Mouse (Mus musculus) forebrain, embryonic 12.5 days (tissue): Measurements from ENCODE around the gene Stat4. TPM values are rescaled to one million over a fixed set of nuclear protein-coding genes. Genes with fewer than 3 reads are reported as not detected.
"Not testable (repeated sequence)": the region's sequence is repeated elsewhere in the genome, so short reads cannot be mapped to it uniquely, and the experiment has no call there.

Experiments used
- ATAC-seq: fragments of 200-750 bp; cut with Nextera tagmentation; 2 replicates; pipeline ENCODE4 v1.8.0; 2017; ENCODE audit warnings: moderate TSS enrichment; ENCODE audit not compliant: low FRiP score
- H3K27ac ChIP-seq: fragments of 300-500 bp; sonication (generic); 2 replicates; pipeline ENCODE4 v1.5.1; 2016; ENCODE audit warnings: mild to moderate bottlenecking
- H3K27me3 ChIP-seq: fragments of 300-500 bp; sonication (generic); 2 replicates; pipeline ENCODE4 v1.6.1; 2016; ENCODE audit warnings: mild to moderate bottlenecking
- H3K36me3 ChIP-seq: fragments of 300-500 bp; sonication (generic); replicated peaks from 2 replicates; pipeline ENCODE4 v1.6.1; 2016; ENCODE audit warnings: mild to moderate bottlenecking
- H3K4me1 ChIP-seq: fragments of 300-500 bp; sonication (generic); 2 replicates; pipeline ENCODE4 v1.6.1; 2016
- H3K4me2 ChIP-seq: fragments of 300-500 bp; sonication (generic); 2 replicates; pipeline ENCODE4 v1.6.1; 2016; ENCODE audit warnings: mild to moderate bottlenecking, moderate library complexity
- H3K4me3 ChIP-seq: fragments of 300-500 bp; sonication (generic); replicated peaks from 2 replicates; pipeline ENCODE4 v1.5.1; 2016; ENCODE audit warnings: mild to moderate bottlenecking
- H3K9ac ChIP-seq: fragments of 300-500 bp; sonication (generic); 2 replicates; pipeline ENCODE4 v1.6.1; 2016; ENCODE audit warnings: mild to moderate bottlenecking
- H3K9me3 ChIP-seq: fragments of 300-500 bp; sonication (generic); 2 replicates; pipeline ENCODE4 v1.6.1; 2016
- WGBS: fragments of 180-500 bp; shearing (Covaris S2); methylation state at CpG from one replicate; pipeline ENCODE4 v1.1.7; 2016; 5-methylcytosine and 5-hydroxymethylcytosine counted together
- polyA plus RNA-seq: library from polyadenylated mRNA; unstranded; fragments of >200 nt; fragmentation: Nextera tagmentation; extraction: Ambion mirVana; gene quantifications from 2 replicates; pipeline ENCODE4 v1.2.1, GENCODE M21; 2016

Gene Stat4
- polyA plus RNA-seq, 1 experiment from 2014 or later: 7.0 TPM

DNA sequence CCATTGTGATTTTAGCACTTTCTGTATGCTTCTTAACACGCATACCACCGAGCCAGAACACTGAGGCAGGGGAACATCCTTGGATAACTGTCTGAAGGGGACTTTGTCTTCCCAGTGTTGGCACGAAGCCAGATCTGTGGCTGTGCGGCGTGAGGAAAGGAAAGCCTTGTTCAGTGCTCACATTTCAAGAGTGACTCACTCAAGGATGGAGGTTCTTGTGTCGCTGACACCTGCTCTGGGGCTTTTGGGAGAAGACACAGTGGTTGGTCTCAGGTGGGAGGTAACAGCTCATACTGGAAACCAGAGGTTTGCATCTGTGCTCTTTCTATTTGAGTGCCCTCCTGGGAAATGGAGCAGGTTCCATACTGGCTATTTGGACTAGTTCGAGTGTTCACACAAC is 52.2 kb downstream of the Stat4 start:
- WGBS: 64% methylated on average over 7 of the region's 7 CpGs

DNA sequence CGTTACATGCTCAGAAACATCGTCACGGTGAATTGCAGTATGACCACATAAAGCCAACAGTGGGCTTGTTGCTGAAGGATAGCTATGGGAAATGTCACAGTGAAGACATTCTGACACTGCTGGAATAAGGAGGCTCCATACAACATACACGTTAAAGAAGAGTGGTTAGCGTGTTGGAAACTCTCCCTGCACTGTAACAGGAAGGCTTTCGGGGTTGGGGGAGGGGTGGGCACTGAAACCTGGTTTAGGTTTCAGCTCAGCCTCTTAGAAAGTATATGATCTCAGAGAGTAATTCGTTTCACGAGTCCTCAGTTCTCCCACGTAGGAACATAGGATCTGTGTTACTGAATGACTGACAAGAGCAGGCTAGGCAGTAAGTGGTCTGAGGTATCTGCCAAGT is 52.7 kb downstream of the Stat4 start:
- H3K27ac ChIP-seq: no peak overlapping the region
- no peak overlapping the region for H3K9ac ChIP-seq
- H3K4me3 ChIP-seq: no peak overlapping the region
- no peak for ATAC-seq
- H3K4me1 ChIP-seq: peaks cover 3% of the 10 kb centered on the region; the same call in 1 of the 2 replicates
- 82% methylated on average over 9 of the region's 9 CpGs for WGBS
- H3K36me3 ChIP-seq: no peaks in the 10 kb centered on the region
- H3K9me3 ChIP-seq: no peaks in the 10 kb centered on the region
- H3K4me2 ChIP-seq: no peak overlapping the region
- no peaks in the 10 kb centered on the region for H3K27me3 ChIP-seq

More for the DNA sequence above, 52.2 kb downstream of the Stat4 start:
- Histone ChIP-seq H3K27me3 (no peaks in the 10 kb centered on the region), H3K4me3 (no peak overlapping the region), H3K9ac (no peak overlapping the region), H3K4me2 (no peak overlapping the region), H3K27ac (no peak overlapping the region), H3K4me1 (peaks cover 3% of the 10 kb centered on the region; the same call in 1 of the 2 replicates), H3K9me3 (no peaks in the 10 kb centered on the region), H3K36me3 (no peaks in the 10 kb centered on the region)
- 0 out of 2 replicates have a peak, but pooled peaks have one; percentile 20 for ATAC-seq

DNA sequence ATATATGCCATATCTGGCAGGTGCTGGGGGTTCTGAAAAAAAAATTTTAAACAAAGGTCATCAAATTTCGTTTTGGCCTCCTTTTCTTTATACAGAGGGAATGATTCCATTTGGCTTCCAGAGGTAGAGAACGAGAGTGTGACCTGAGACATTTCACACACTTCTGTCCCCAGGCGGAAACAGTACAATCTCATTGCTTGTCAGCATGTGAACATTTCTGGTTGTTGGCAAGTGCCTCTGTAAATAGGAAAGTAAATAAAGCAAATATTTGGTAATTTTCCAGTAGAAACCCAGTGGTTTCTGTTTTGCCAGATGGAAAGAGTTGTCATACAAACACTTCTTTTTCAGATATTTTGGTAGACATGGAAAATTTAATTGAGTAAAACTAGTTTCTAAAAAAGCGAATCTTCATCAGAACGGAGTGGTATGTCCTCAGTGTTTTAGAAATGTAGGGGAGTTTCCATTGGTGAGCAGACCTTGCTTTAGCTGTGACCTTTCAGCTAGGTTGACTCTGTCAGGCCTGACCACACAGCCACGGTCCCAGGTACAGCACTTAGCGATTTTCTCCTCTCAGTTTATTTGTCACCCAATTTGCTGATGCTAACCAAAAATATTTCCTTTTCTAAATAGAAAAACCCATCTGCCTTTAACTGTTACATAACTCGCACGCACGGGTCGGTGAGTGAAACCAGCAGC is 53.6 kb downstream of the Stat4 start:
- Histone ChIP-seq H3K9me3 (no peaks in the 10 kb centered on the region), H3K27ac (no peak overlapping the region), H3K36me3 (no peaks in the 10 kb centered on the region), H3K4me3 (no peak overlapping the region), H3K27me3 (no peaks in the 10 kb centered on the region), H3K4me2 (no peak overlapping the region), H3K4me1 (peaks cover 3% of the 10 kb centered on the region; the same call in 1 of the 2 replicates), H3K9ac (no peak overlapping the region)
- WGBS: 88% methylated on average over 11 of the region's 11 CpGs
- ATAC-seq: no peak

DNA sequence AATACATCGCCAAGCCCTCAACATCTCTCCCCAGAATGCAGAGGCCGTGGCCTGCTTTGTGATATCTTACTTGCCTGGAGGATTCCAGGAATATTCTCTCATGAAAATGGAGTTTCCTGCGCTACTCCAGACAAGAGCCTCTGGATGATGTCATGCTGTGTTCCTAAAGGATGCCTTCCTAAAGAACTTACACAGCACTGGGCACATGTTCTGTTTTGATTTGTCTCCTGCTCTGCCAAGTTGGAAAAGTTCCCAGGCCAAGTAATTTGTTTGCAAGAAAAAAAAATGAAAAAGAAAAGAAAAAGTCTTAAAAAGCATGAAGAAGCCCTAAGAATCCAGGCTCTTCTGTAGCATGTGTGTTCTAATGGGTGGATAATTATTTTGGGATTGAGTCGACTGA is 56.2 kb downstream of the Stat4 start:
- Histone ChIP-seq H3K4me2 (no peak overlapping the region), H3K27me3 (no peaks in the 10 kb centered on the region), H3K4me3 (no peak overlapping the region), H3K4me1 (peaks cover 3% of the 10 kb centered on the region; the same call in 1 of the 2 replicates), H3K9ac (no peak overlapping the region), H3K36me3 (no peaks in the 10 kb centered on the region), H3K9me3 (no peaks in the 10 kb centered on the region), H3K27ac (0 out of 2 replicates have a peak overlapping the region, but pooled peaks have one; percentile 6)
- no peak for ATAC-seq
- 56% methylated on average over 4 of the region's 4 CpGs for WGBS

DNA sequence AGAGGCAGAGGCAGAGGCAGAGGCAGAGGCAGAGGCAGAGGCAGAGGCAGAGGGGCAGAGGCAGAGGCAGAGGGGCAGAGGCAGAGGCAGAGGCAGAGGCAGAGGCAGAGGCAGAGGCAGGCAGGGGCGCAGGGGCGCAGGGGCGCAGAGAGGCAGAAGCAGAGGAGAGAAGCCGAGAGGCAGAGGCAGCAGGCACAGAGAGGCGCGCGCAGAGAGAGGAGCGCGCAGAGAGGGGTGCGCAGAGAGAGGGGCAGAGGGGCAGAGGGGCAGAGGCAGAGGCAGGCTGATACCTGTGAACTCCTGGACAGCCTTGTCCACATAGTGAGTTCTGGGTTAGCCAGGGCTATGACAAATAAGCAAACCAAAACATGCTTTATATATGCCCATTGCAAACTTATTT is 59.9 kb downstream of the Stat4 start:
- not testable (repeated sequence) for H3K4me2 ChIP-seq, H3K36me3 ChIP-seq, H3K9ac ChIP-seq, H3K27ac ChIP-seq, H3K9me3 ChIP-seq, H3K4me3 ChIP-seq, H3K4me1 ChIP-seq, H3K27me3 ChIP-seq, ATAC-seq
- over 99% methylated on average over 10 of the region's 10 CpGs for WGBS

DNA sequence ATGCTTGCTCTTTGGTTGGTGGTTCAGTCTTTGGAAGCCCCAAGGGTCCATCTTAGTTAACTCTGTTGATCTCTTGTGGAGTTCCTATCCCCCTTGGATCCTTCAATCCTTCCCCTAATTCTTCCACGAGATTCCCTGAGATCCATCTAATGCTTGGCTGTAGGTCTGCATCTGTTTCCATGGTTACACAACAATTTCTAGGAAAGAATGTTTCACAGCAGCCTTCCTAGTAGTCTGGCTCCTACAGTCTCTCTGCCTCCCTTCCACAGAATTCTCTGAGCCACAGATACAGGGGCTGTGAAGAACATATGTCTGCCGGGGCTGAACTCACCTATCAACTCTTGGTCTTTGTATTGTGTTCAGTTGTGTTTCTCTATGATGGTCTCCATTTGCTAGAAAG is 61.8 kb downstream of the Stat4 start:
- H3K9ac ChIP-seq: no peak overlapping the region
- H3K27me3 ChIP-seq: no peaks in the 10 kb centered on the region
- WGBS: 61% methylated on average over 2 of the region's 2 CpGs
- ATAC-seq: no peak
- no peak overlapping the region for H3K4me2 ChIP-seq
- H3K27ac ChIP-seq: no peak overlapping the region
- no peaks in the 10 kb centered on the region for H3K36me3 ChIP-seq
- peaks cover 5% of the 10 kb centered on the region; the same call in 1 of the 2 replicates for H3K4me1 ChIP-seq
- H3K9me3 ChIP-seq: no peaks in the 10 kb centered on the region
- H3K4me3 ChIP-seq: no peak overlapping the region

DNA sequence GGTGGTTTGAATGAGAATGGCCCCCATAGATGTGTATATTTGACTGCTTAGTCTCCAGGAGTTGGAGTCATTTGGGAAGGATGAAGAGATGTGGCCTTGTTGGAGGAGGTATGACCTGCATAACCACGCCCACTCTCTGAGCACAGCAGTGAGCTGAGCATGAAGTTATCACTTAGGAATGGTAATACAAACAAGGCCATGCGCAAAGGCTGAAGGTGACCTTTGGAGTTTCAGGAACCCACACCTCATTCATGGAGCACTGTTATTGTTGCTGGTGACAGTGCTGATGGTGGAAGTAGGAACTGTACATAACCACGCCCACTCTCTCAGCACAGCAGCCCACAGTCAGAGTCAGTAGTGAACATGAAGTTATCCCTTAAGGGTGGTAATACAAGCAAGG is 62.9 kb downstream of the Stat4 start:
- 88% methylated on average over 3 of the region's 3 CpGs for WGBS
- Histone ChIP-seq H3K4me3 (no peak overlapping the region), H3K36me3 (no peaks in the 10 kb centered on the region), H3K4me2 (no peak overlapping the region), H3K27me3 (no peaks in the 10 kb centered on the region), H3K4me1 (peaks cover 5% of the 10 kb centered on the region; the same call in 1 of the 2 replicates), H3K9me3 (no peaks in the 10 kb centered on the region), H3K9ac (no peak overlapping the region), H3K27ac (no peak overlapping the region)
- ATAC-seq: no peak

DNA sequence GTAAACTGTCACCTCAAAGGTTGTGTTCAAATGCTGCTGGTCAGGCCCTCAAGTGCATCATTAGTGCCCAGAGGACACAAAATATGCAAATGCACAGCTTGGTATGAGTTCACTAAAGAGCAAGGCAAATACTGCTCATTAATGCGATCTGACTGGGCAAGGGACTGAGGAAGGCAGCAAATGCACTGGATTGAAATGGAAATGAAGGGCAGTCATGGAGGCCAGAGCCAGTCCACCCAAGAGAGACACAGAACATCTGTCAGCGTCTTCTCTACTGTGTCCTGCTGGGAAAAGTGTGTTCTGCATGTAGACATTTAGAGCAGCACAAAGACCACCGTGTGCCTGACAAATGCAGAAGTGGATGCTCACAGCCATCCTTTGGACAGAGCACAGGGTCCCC is 64.6 kb downstream of the Stat4 start:
- H3K27ac ChIP-seq: no peak overlapping the region
- no peak overlapping the region for H3K4me3 ChIP-seq
- no peaks in the 10 kb centered on the region for H3K27me3 ChIP-seq
- peaks cover 5% of the 10 kb centered on the region; the same call in 1 of the 2 replicates for H3K4me1 ChIP-seq
- H3K9me3 ChIP-seq: no peaks in the 10 kb centered on the region
- WGBS: 48% methylated on average over 3 of the region's 3 CpGs
- H3K36me3 ChIP-seq: no peaks in the 10 kb centered on the region
- ATAC-seq: no peak
- no peak overlapping the region for H3K9ac ChIP-seq
- no peak overlapping the region for H3K4me2 ChIP-seq

DNA sequence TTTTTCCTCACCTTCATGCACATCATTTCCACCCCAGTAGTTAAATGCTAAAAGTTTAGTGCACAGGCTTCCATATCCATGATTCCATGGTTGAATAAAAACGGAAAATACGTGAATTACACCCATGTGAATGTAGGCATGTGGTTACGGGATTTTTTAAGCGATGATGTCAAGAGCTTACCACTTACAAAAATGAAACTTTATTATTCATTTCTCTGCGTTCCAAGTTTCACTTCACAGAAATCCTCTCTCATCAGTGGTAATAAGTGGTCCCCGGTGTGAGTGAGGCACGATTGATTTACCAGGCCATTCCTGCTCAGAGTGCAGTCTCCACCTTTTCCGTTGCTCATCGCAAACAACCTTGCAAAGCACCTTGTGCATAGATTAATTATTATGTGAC is 66.0 kb downstream of the Stat4 start:
- ATAC-seq: no peak
- Histone ChIP-seq H3K36me3 (no peaks in the 10 kb centered on the region), H3K4me1 (peaks cover 5% of the 10 kb centered on the region; the same call in 1 of the 2 replicates), H3K27me3 (no peaks in the 10 kb centered on the region), H3K9me3 (no peaks in the 10 kb centered on the region), H3K4me3 (no peak overlapping the region), H3K4me2 (no peak overlapping the region), H3K27ac (no peak overlapping the region), H3K9ac (no peak overlapping the region)
- 94% methylated on average over 9 of the region's 9 CpGs for WGBS

DNA sequence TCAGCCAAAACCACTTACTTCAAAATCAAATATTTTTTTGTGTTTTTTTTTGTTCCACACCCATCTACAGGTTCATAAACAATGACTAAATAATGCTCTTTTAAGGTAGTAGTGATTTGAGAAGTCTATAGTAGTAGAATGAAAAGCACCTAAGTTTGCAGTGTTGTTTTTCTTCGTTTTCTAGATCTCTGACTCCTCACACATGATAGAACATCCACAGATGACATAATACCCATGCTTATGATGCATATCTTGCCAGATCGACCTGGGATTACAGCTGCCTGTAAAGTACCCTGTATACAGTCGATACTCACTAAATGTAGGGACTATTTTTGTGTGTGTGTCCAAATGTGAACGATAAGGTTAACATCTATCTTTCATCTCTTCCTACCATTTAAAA is 69.0 kb downstream of the Stat4 start:
- no peak overlapping the region for H3K4me3 ChIP-seq
- H3K36me3 ChIP-seq: no peaks in the 10 kb centered on the region
- no peak for ATAC-seq
- 88% methylated on average over 4 of the region's 4 CpGs for WGBS
- no peaks in the 10 kb centered on the region for H3K27me3 ChIP-seq
- peaks cover 5% of the 10 kb centered on the region; the same call in 1 of the 2 replicates for H3K4me1 ChIP-seq
- no peak overlapping the region for H3K9ac ChIP-seq
- H3K27ac ChIP-seq: no peak overlapping the region
- no peak overlapping the region for H3K4me2 ChIP-seq
- no peaks in the 10 kb centered on the region for H3K9me3 ChIP-seq

DNA sequence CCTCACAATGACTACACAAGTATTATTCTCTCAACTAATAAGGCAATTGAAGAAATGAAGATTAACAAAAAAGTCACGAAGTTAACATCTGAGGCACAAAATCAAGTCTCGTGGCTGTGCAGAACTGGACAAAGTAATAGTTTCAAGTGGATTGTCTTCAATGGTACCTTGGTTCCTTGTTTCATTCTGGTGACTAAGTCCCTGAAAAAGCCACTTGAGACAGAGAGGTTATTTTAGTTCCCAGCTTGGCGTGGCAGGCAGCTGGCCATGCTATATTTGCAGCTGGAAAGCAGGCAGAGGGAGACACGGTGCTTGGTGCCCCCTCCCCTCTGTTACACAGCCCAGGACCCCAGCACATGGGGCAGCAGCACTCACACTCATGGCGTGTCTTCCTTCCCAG is 70.2 kb downstream of the Stat4 start:
- Histone ChIP-seq H3K27ac (no peak overlapping the region), H3K4me2 (no peak overlapping the region), H3K9ac (no peak overlapping the region), H3K36me3 (no peaks in the 10 kb centered on the region), H3K4me1 (no peaks in the 10 kb centered on the region), H3K9me3 (no peaks in the 10 kb centered on the region), H3K27me3 (no peaks in the 10 kb centered on the region), H3K4me3 (no peak overlapping the region)
- no peak for ATAC-seq
- WGBS: 77% methylated on average over 5 of the region's 5 CpGs

DNA sequence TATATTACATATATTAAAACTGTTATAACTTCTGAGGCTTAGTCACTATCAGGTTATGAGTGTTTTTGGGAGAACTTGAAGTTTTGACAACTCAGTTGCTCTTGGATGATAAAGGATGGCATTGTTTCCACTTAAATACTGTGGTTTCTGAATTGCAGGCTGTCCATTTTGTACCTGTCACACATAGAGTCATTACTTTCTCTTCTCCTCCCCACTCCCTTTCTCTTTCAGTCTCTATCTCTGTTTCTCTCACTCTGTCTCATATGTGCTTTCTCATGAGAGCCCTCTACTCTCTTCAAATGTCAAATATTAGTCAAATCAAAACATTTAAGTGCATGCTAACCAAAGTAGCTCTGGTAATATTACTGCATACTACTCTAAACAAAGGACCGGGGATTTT is 79.3 kb downstream of the Stat4 start:
- H3K27ac ChIP-seq: no peak overlapping the region
- H3K9ac ChIP-seq: no peak overlapping the region
- ATAC-seq: no peak
- WGBS: 93% methylated on average over 1 of the region's 1 CpGs
- no peaks in the 10 kb centered on the region for H3K4me1 ChIP-seq
- H3K4me2 ChIP-seq: no peak overlapping the region
- H3K4me3 ChIP-seq: no peak overlapping the region
- no peaks in the 10 kb centered on the region for H3K9me3 ChIP-seq
- H3K27me3 ChIP-seq: no peaks in the 10 kb centered on the region
- no peaks in the 10 kb centered on the region for H3K36me3 ChIP-seq

DNA sequence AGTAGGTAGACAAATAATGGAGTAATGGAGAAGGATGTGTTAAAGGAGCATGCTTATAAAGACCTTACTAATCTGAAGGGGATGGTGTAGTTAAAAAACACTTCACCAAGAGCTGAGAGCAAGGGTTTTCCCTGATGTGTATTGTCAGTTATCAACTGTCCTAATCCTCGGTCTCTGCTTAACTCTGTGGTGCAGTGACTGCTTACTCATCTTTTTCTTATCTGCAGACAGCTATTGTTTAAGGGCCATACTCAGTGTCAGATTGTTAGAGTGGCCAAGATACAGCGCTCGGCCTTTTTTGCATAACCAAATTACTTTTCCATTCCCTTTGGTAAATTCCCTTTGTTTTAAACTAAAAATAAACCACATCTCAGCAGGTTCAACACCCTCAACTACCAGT is 79.7 kb downstream of the Stat4 start:
- Histone ChIP-seq H3K4me3 (no peak overlapping the region), H3K4me2 (no peak overlapping the region)
- ATAC-seq: no peak

More for the DNA sequence above, 79.7 kb downstream of the Stat4 start:
- H3K36me3 ChIP-seq: no peaks in the 10 kb centered on the region
- 83% methylated on average over 3 of the region's 3 CpGs for WGBS
- H3K9ac ChIP-seq: no peak overlapping the region
- H3K27me3 ChIP-seq: no peaks in the 10 kb centered on the region
- no peaks in the 10 kb centered on the region for H3K9me3 ChIP-seq
- H3K4me1 ChIP-seq: no peaks in the 10 kb centered on the region
- H3K27ac ChIP-seq: no peak overlapping the region
